Mouse (Mus musculus): ENCODE measurements around the gene Frem1.

Gene Frem1

GRCm38 (mm10) chr4:83051634-83052577, at the start of gene Frem1:
Gene Frem1 (minus strand): TSS chr4:83052339.
- no peak for DNase-seq (ENCODE audit: low spot score)

DNA sequence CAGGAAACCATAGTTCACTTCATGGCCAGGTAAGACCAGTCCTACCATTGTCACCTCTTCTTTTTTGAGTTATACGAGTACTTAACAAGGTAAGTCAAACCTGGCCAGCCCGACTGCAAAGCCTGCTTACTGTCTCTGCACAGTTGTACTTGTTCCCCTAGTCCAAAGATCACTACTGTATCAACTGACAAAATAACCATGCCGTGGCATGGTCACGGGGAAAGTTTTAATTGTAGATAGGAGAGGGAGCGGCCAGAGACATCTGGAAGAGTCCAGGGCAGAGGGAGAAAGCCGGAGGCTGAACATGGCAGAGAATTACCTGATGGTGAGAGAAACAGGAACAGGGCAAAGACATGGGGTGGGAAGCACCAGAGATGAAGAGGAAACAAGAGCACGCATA, 46.9 kb upstream of the Frem1 start:
- no peak for DNase-seq (ENCODE audit: low spot score)

DNA sequence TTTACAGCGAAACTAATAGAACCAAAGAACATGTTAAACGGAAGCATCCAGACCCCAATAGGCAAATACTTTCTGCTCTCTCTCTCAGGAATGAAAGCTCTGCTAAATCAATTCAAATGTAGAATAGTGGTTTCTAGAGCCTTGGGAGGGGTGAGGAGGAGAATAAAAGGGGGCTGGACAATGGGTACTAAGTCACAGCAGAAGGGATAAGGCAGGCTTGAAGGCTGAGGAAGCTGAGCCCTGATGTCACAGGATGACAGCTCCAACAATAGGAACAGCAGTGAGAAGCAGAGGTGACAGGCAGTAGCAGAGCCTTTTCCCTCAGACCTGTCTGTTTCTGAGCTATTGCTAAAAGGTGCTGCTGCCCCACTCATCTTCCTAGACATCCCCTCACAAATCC, 41.8 kb upstream of the Frem1 start:
- DNase-seq (ENCODE audit: low spot score), result no peak

DNA sequence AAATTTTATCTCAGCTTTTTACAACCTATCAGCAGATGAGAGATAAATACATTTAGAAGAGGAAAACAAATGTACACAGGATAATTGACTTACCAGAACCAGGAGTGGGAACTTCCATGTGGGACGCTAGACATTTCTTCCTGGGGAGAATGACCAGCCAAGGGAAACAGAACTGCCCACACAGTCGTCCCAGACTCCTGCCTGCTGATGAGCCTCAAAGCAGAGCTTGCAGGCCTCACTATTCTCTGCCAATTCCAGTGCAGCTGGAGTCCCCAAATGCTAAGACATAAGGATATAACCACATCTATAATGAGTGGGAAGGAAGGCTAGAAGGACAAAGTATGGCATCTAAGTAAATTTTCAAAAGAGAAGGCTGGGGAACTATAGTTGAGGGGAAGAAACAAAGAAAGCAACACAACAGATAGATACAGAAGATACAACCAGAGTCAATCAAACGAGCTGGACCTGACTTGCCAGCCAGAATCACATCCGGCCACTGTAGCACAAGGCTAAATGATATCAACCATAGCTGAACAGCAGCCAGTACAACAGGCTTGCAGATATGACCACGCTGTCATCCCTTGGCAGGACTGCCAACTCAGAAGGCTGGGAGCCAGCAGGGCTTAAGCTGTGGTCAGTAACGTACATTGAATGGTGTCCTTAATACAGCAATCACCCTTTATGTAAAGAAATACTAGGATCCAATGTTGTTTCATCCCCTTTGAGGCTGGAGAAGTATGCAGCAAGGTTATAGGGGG, 38.7 kb upstream of the Frem1 start:
- DNase-seq (ENCODE audit: low spot score), result no peak

DNA sequence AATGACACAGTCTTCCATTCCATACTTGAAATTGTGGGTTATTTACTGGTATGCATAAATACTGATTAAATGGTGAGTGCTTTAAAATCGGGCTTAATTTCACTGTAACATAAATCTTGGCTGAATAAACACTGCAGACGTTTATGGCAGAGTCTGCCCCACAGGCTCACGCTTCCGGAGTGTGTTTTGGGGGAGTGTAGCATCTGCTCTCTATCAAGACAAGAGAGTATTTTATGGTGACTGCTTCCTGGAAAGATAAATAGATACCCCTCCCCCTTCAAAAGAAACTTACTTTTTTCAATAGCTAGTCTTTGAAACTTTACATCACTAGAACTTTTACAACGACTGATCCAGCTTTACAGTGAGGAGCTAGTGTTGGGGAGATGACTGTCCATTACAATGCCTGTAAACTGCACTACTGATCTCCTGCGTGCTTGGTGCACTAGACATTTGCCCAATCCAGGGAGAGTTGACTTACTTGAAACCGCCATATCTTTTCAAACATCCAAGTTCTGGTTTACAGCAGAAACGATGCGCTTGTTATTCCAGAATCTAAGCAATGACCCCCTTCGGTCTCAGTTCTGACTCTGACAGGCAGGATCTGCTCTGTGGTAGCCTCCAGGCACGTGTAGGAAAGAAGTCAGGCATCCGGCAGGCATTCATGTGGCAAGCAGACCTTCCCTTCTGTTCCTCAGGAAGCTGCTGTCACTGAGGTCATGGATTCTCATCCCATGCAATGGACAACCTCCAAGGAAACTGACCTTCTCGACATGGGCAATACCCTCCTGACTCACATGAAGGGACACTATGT, 28.4 kb upstream of the Frem1 start:
- DNase-seq (ENCODE audit: low spot score), result no peak

GRCm38 (mm10) chr4:83064191-83064590, 12.1 kb upstream of the Frem1 start:
- no peak for DNase-seq (ENCODE audit: low spot score)

DNA sequence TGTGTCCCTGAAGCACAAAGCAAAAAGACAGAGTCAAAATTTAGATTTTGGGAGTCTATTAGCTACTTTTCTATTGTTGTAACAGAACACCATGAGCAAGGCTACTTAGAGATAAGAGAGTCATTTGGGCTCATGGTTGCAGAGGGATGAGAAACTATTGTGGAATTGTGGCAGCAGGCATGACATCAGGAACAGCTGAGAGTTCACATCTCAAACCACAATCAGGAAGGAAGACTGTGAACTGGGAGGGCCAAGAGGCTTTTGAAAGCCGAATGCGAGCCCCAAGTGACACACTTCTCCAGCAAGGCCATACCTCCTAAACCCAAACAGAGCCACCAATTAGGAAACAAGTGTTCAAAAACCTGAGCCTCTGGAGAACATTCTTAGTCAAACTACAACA, 9.4 kb upstream of the Frem1 start:
- DNase-seq (ENCODE audit: low spot score), result no peak

- DNase-seq (ENCODE audit: low spot score), result no peak
These were observed 6.5 kb upstream of the Frem1 start for GRCm38 (mm10) chr4:83058617-83059016.

- DNase-seq (ENCODE audit: low spot score), result no peak
These were observed 6.0 kb upstream of the Frem1 start for GRCm38 (mm10) chr4:83058182-83058581.

DNA sequence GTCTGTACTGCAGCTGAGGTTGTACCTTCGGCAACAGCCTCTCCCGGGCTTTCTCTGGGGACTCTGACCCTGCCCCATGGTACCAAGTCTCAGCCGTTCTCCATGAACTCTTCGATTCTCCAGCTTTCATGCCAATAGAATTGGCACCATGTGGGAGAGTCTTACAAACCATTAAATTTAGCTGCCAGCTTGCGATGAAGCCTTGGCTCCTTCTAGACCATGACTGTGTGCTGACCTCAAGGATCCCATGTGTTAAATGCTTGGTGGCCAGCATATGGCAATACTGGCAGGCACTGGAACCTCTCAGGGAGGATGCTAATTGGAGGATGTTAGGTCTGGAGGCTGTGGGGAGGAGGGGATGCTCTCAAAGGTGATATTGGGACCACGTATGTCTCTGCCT, 4.4 kb upstream of the Frem1 start:
- DNase-seq (ENCODE audit: low spot score), result no peak

- no peak for DNase-seq (ENCODE audit: low spot score)
These were observed 3.3 kb upstream of the Frem1 start for GRCm38 (mm10) chr4:83055444-83055843.

DNA sequence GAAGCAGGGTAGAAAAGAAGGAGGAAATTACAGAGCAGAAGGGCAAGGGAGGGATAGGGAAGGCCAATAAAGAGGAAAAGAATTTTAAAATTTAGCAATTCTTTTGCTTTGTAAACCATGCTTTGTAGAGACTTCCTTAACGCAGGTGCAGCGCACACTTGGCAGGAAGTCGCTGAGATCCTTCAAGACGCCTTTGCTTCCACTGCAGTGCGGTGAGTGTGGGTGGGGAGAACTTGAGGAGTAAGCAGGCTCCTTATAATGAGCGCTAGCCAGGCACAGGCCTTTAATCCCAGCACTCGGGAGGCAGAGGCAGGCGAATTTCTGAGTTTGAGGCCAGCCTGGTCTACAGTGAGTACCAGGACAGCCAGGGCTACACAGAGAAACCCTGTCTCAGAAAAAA, 1.1 kb upstream of the Frem1 start:
- DNase-seq (ENCODE audit: low spot score), result no peak

- no peak for DNase-seq (ENCODE audit: low spot score)
These were observed 963 bp downstream of the Frem1 start for GRCm38 (mm10) chr4:83051176-83051575.

- DNase-seq (ENCODE audit: low spot score), result no peak
These were observed 1.9 kb downstream of the Frem1 start for GRCm38 (mm10) chr4:83050151-83050796.

- no peak for DNase-seq (ENCODE audit: low spot score)
These were observed 2.9 kb downstream of the Frem1 start for GRCm38 (mm10) chr4:83049288-83049687.

GRCm38 (mm10) chr4:83048561-83048960, 3.6 kb downstream of the Frem1 start:
- DNase-seq (ENCODE audit: low spot score), result no peak

GRCm38 (mm10) chr4:83046806-83047205, 5.3 kb downstream of the Frem1 start:
- no peak for DNase-seq (ENCODE audit: low spot score)

DNA sequence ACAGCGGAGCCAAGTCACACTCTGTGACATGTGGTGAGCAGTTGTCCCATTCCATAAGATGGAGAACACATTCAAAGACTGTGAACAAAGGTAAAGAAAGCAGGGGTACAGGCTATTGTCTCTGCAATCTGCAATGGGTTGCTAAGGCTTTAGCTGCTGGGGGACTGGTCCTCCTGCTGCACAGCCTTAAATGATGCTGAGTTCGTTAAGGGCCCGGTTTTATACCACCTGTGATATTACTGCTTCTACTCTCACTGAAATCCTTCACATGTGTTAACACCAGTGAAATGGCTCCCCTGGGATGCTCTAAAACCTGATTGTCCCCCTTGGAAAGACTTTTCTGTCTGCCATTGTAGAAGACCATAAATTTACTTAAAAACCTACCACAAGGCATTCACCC, 6.1 kb downstream of the Frem1 start:
- no peak for DNase-seq (ENCODE audit: low spot score)

DNA sequence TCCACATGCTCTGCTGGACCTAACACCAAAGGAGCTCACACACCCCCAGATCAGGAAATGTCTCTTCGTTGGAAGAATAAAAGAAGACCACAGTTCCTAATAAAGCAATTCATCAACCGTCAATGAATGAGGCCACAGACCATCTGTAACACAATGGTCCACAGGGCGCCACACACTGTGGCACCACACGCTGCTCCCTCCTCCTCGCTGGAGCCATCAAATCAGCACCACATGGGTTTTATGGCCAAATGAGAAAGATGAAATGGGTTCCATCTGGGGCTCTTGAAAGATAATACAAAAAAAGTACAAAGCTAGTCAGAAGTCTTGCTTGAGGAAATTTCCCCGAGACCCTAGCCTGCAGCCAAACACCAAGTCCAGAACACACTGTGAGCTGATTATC, 6.9 kb downstream of the Frem1 start:
- no peak for DNase-seq (ENCODE audit: low spot score)

- DNase-seq (ENCODE audit: low spot score), result no peak
These were observed 11.4 kb downstream of the Frem1 start for GRCm38 (mm10) chr4:83040780-83041179.

DNA sequence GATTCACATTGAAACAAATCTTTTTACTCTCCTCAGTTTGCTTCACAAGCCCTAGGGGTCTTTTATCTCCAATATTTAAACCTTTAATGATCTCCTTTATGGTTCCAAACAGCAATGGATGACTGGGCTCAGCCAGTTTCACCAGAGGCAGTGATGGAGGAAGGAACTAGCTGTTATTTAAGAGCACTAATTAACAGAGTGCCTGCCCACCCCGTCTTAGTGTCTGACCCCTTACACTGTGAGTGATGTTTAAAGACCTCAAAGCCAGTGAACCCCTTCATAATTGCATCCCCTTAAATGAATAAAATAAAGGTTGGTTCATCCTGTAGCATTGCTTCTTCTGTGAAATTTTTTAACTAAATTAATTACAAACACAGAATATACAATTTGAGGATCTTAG, 19.4 kb downstream of the Frem1 start:
- DNase-seq (ENCODE audit: low spot score), result no peak

DNA sequence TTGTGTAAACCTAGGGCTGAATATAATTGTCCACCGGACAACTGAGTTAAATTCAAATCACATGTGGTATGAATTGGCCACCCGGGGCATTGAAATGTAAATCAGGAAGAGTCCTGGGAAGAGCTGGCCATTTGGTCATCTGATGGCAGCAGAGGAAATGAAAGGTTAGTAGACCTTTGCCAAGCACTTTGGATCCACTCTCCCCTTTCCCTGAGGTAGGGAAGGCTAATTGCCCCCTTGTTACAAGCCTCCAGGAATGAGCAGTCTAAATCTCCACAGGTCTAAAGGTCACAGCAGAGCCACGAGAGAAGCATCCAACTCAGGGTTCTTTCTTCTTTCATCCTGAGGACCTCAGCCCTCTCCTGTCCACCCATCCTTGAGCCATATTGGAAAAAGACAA, 20.5 kb downstream of the Frem1 start:
- no peak for DNase-seq (ENCODE audit: low spot score)

Measured in urinary bladder, postnatal 25 days (tissue).